Mouse (Mus musculus): Measurements from ENCODE around the gene Cpn2. TPM values are rescaled to one million over a fixed set of nuclear protein-coding genes. Genes with fewer than 3 reads are reported as not detected.

Gene Cpn2
- total and polyA plus RNA-seq, 2 experiments from 2014 or later, result 0.19 to 1.2 TPM

DNA sequence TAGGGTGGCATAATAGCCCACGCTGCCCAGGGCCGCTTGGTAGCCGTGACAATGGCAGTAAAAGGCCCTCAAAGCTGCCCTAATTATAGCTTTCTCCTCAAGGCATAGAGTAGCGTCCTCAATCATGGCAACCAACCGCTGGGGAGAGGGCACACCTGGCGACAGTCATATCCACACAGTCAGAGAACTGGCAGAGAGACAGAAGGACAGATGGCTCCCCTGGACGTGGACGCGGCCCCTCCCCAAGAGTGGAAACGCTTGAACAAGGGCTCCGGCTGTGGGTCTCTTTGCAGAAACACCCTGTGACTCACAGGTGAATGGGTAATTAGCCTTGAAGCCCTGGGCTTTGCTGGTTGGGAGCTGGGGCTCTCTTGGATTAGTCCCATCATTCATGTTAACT lies 11.1 kb upstream of the Cpn2 start:
- no peak overlapping the region for H3K4me3 ChIP-seq (ENCODE audit: low read depth, low read length)
- TF ChIP-seq CTCF (IDR thresholded peaks at IDR 0.05; ENCODE audit: low read depth) (no peak), EP300 (IDR thresholded peaks at IDR 0.05; ENCODE audit: low read depth) (no peak)
- peaks cover 7% of the 10 kb centered on the region; the same call in 1 of the 2 replicates for H3K4me1 ChIP-seq (ENCODE audit: control insufficient read depth, insufficient read depth)
- no peak overlapping the region for H3K9ac ChIP-seq (replicated peaks; ENCODE audit: low read depth, low read length)
- WGBS, result 82% methylated on average over 11 of the region's 11 CpGs
- ATAC-seq (ENCODE audit: insufficient read depth, low read depth), result no peak
- no peak overlapping the region for H3K27ac ChIP-seq (ENCODE audit: low read depth)
- H3K36me3 ChIP-seq (replicated peaks; ENCODE audit: control insufficient read depth, insufficient read depth, low read length), result no peaks in the 10 kb centered on the region
- peaks cover 32% of the 10 kb centered on the region for H3K27me3 ChIP-seq (ENCODE audit: control insufficient read depth, insufficient read depth, low read length)
- no peaks in the 10 kb centered on the region for H3K9me3 ChIP-seq (replicated peaks; ENCODE audit: control insufficient read depth, low read length)
- no peak overlapping the region for H3K4me2 ChIP-seq (ENCODE audit: low read depth, low read length)
- DNase-seq (ENCODE audit: low spot score), result no peak

DNA sequence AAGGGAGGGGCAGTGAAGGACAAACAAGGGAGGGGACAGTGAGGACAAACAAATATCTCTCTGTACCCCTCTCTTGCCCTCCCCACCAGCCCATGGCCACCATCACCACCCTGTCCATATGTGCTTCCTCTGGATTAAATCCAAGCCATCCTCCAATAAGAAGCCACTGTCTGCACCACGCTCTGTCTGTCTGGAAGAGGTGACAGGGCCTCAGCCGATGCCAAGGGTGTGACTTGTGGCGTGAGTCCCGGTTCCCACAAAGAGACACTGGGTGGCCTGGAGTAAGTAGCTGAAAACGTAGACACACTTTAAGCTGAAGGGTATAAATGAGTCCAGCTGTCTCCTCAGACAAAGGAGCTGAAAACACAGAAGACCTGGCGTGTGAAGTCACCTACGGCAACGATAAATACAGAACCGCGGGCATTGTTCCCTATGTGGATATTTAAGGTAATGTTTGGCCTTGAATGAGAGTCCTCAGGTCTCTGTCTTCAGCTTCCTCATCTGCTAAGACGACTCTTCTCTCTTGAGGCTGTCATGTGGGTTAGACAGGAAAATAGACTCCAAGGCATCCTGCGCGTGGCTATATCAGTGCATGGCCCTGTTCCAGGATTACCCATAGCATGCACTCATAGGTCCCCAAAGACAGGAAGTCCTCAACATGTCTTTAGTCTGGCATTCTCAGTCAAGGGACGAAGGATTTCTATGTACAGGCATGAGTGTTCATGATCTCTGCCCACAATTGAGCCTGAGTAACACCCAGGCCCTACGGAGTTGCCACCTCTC lies 8.4 kb upstream of the Cpn2 start:
- TF ChIP-seq EP300 (IDR thresholded peaks at IDR 0.05; ENCODE audit: low read depth) (no peak), CTCF (IDR thresholded peaks at IDR 0.05; ENCODE audit: low read depth) (no peak)
- peaks cover 7% of the 10 kb centered on the region; the same call in 1 of the 2 replicates for H3K4me1 ChIP-seq (ENCODE audit: control insufficient read depth, insufficient read depth)
- H3K36me3 ChIP-seq (replicated peaks; ENCODE audit: control insufficient read depth, insufficient read depth, low read length), result no peaks in the 10 kb centered on the region
- DNase-seq (ENCODE audit: low spot score) (peak; percentile 29), ATAC-seq (ENCODE audit: insufficient read depth, low read depth) (no peak)
- no peaks in the 10 kb centered on the region for H3K9me3 ChIP-seq (replicated peaks; ENCODE audit: control insufficient read depth, low read length)
- no peak overlapping the region for H3K4me3 ChIP-seq (ENCODE audit: low read depth, low read length)
- no peak overlapping the region for H3K9ac ChIP-seq (replicated peaks; ENCODE audit: low read depth, low read length)
- H3K27me3 ChIP-seq (ENCODE audit: control insufficient read depth, insufficient read depth, low read length), result 0 out of 2 replicates have a peak, but pooled peaks cover 7% of the 10 kb centered on the region
- H3K27ac ChIP-seq (ENCODE audit: low read depth), result no peak overlapping the region
- 58% methylated on average over 15 of the region's 15 CpGs for WGBS
- H3K4me2 ChIP-seq (ENCODE audit: low read depth, low read length), result no peak overlapping the region

DNA sequence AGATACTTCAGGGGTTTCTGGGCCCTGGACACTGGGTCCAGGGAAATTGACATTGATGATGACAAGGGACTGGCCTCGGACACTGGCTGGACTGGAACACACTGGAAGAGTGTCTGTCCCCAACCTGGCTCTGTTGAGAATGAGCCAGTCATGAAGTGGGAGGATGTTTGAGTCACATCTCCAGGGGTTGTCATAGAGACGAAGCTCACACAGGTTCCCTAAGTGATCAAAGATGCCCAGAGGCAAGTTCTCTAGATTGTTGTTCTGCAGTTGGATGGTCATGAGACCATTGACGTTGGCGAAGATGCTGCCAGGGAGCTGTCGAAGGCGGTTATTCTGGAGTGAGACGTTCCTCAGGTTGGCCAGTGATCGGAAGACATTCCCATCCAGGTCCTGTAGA lies 5.8 kb upstream of the Cpn2 start:
- no peaks in the 10 kb centered on the region for H3K27me3 ChIP-seq (ENCODE audit: control insufficient read depth, insufficient read depth, low read length)
- no peak overlapping the region for H3K4me2 ChIP-seq (ENCODE audit: low read depth, low read length)
- no peaks in the 10 kb centered on the region for H3K36me3 ChIP-seq (replicated peaks; ENCODE audit: control insufficient read depth, insufficient read depth, low read length)
- 88% methylated on average over 8 of the region's 8 CpGs for WGBS
- TF ChIP-seq CTCF (IDR thresholded peaks at IDR 0.05; ENCODE audit: low read depth) (no peak), EP300 (IDR thresholded peaks at IDR 0.05; ENCODE audit: low read depth) (no peak)
- H3K27ac ChIP-seq (ENCODE audit: low read depth), result no peak overlapping the region
- DNase-seq (ENCODE audit: low spot score) (no peak), ATAC-seq (ENCODE audit: insufficient read depth, low read depth) (no peak)
- no peaks in the 10 kb centered on the region for H3K9me3 ChIP-seq (replicated peaks; ENCODE audit: control insufficient read depth, low read length)
- H3K4me3 ChIP-seq (ENCODE audit: low read depth, low read length), result no peak overlapping the region
- no peak overlapping the region for H3K9ac ChIP-seq (replicated peaks; ENCODE audit: low read depth, low read length)
- peaks cover 7% of the 10 kb centered on the region; the same call in 1 of the 2 replicates for H3K4me1 ChIP-seq (ENCODE audit: control insufficient read depth, insufficient read depth)

DNA sequence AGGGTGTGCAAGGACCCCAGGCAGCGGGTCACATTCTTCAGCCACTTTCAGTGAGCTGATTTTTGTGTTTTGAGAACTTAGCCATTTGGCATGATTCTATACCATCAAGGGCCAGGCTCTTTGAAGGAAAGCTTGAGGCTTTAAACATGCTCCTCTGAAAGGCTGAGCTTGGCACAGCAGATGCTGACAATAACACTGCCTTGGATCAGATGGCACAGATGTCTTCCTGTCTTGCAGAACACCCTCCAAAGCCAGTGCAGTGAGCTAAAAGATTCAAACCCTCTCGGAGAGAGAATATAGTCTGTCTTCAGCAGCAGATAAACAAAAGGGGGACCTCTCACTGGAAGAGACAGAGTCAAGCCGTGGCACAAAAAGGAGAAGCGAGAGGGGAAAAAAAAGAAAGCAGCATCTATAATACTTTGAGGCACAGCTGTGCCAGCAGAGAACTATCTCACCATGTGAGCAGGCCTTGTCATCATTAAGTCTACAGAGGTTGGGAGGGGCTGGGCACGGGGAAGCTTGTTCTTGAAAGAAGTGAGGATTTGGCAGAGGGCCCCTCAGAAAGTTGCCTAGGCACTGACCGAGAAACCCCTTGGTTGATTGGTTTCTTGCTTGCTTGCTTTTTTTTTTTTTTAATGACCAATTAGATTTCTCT lies 4.8 kb upstream of the Cpn2 start:
- H3K27ac ChIP-seq (ENCODE audit: low read depth), result no peak overlapping the region
- ATAC-seq (ENCODE audit: insufficient read depth, low read depth) (no peak), DNase-seq (ENCODE audit: low spot score) (no peak)
- TF ChIP-seq CTCF (IDR thresholded peaks at IDR 0.05; ENCODE audit: low read depth), result no peak
- no peak for TF ChIP-seq EP300 (IDR thresholded peaks at IDR 0.05; ENCODE audit: low read depth)
- no peaks in the 10 kb centered on the region for H3K36me3 ChIP-seq (replicated peaks; ENCODE audit: control insufficient read depth, insufficient read depth, low read length)
- 66% methylated on average over 6 of the region's 6 CpGs for WGBS
- no peak overlapping the region for H3K4me3 ChIP-seq (ENCODE audit: low read depth, low read length)
- no peak overlapping the region for H3K9ac ChIP-seq (replicated peaks; ENCODE audit: low read depth, low read length)
- H3K9me3 ChIP-seq (replicated peaks; ENCODE audit: control insufficient read depth, low read length), result no peaks in the 10 kb centered on the region
- H3K4me1 ChIP-seq (ENCODE audit: control insufficient read depth, insufficient read depth), result peaks cover 7% of the 10 kb centered on the region; the same call in 1 of the 2 replicates
- no peaks in the 10 kb centered on the region for H3K27me3 ChIP-seq (ENCODE audit: control insufficient read depth, insufficient read depth, low read length)
- H3K4me2 ChIP-seq (ENCODE audit: low read depth, low read length), result no peak overlapping the region

DNA sequence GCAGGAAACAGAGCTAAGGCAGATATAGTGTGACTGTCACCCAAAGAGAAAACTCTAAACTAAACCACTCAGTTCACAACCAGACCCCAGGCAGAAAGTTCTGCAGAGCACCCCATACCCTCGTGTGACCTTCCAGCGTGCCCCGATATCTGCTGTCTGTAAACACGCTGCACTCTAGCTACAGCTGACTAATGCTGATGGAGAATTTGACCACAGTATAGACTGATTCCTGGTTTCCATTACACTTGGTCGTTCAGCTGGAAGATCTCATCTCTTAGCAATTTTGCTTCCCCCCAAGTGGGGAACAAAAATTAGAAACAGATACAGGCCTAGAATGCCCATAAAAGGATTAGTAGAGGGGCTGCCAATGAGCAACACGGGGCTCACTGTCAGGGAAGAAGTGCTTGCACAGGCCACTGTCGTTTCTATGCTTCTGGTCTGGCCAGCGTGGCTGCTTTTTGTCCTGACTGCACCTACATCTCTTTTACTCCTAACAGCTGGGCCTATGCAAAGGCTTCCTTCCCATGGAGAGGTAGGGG lies 4.0 kb upstream of the Cpn2 start:
- Histone ChIP-seq H3K36me3 (replicated peaks; ENCODE audit: control insufficient read depth, insufficient read depth, low read length) (no peaks in the 10 kb centered on the region), H3K4me3 (ENCODE audit: low read depth, low read length) (no peak overlapping the region), H3K27me3 (ENCODE audit: control insufficient read depth, insufficient read depth, low read length) (no peaks in the 10 kb centered on the region), H3K4me2 (ENCODE audit: low read depth, low read length) (no peak overlapping the region), H3K27ac (ENCODE audit: low read depth) (peak overlapping the region; percentile 15; the same call in 1 of the 2 replicates), H3K9ac (replicated peaks; ENCODE audit: low read depth, low read length) (no peak overlapping the region), H3K9me3 (replicated peaks; ENCODE audit: control insufficient read depth, low read length) (no peaks in the 10 kb centered on the region), H3K4me1 (ENCODE audit: control insufficient read depth, insufficient read depth) (peaks cover 7% of the 10 kb centered on the region; the same call in 1 of the 2 replicates)
- ATAC-seq (ENCODE audit: insufficient read depth, low read depth), result no peak
- TF ChIP-seq CTCF (IDR thresholded peaks at IDR 0.05; ENCODE audit: low read depth), result no peak
- no peak for TF ChIP-seq EP300 (IDR thresholded peaks at IDR 0.05; ENCODE audit: low read depth)
- WGBS, result 55% methylated on average over 8 of the region's 8 CpGs
- no peak for DNase-seq (ENCODE audit: low spot score)
